In genomic region chr12:118854831-118855453, GRCm38 (mm10) we compare ENCODE assay signal across 8 mouse cellular contexts. TPM values are rescaled to one million over a fixed set of nuclear protein-coding genes. Genes with fewer than 3 reads are reported as not detected.
DNase-seq lines count a peak whose midpoint lies in the region; ATAC-seq and TF ChIP-seq lines count a peak whose summit lies in the region.

No protein-coding gene starts in this region.

- peak overlapping the region; percentile 65 for H3K4me2 ChIP-seq in lung, embryonic 14.5 days

- TF ChIP-seq POLR2A in olfactory bulb, adult 2 months (IDR thresholded peaks at IDR 0.05; ENCODE audit: insufficient read depth, low read depth, low read length) = 0 out of 2 replicates have a peak, but pooled peaks have one; percentile 21

- peak overlapping the region; percentile 36 for H3K4me3 ChIP-seq in lung, embryonic 14.5 days (ENCODE audit: low read depth, low read length)
- peak overlapping the region; percentile 58 for H3K4me3 ChIP-seq in olfactory bulb, adult 2 months (ENCODE audit: insufficient read depth, low read depth, low read length)

- no peaks in the 10 kb centered on the region for H3K9me3 ChIP-seq in lung, embryonic 14.5 days (ENCODE audit: low read depth, low read length)

- peak; percentile 56 for ATAC-seq in CD4-positive, CD25-positive, alpha-beta regulatory T cell, adult 4 months
- peak; percentile 98 for ATAC-seq in lung, embryonic 14.5 days (ENCODE audit: insufficient read depth)

- H3K27ac ChIP-seq in lung, embryonic 14.5 days (ENCODE audit: low read depth) = no peak overlapping the region
- H3K27ac ChIP-seq in olfactory bulb, adult 2 months (ENCODE audit: insufficient read depth, low read depth, low read length) = peak overlapping the region; percentile 99

- H3K27me3 ChIP-seq in lung, embryonic 14.5 days (ENCODE audit: insufficient read depth, low read length) = peaks cover 55% of the 10 kb centered on the region

- intact Hi-C loops in heart, postnatal 10 days (cut with DNase I) = loop anchor here (1.0 to 10.0 kb wide), 6 partner anchors 398 to 1470 kb away; partner anchors contain the start of genes Dnah11 and Sp4

- no peaks in the 10 kb centered on the region for H3K4me1 ChIP-seq in lung, embryonic 14.5 days (ENCODE audit: insufficient read depth)
- H3K4me1 ChIP-seq in olfactory bulb, adult 2 months (ENCODE audit: control insufficient read depth, insufficient read depth, low read length) = no peaks in the 10 kb centered on the region; the same call in 1 of the 2 replicates

- no peaks in the 10 kb centered on the region for H3K36me3 ChIP-seq in lung, embryonic 14.5 days (ENCODE audit: insufficient read depth)

- H3K9ac ChIP-seq in lung, embryonic 14.5 days = 0 out of 2 replicates have a peak overlapping the region, but pooled peaks have one; percentile 16

- peak; percentile 94 for TF ChIP-seq CTCF in lung, embryonic 14.5 days (IDR thresholded peaks at IDR 0.05; ENCODE audit: low read depth)
- peak; percentile 69 for TF ChIP-seq CTCF in olfactory bulb, adult 2 months (IDR thresholded peaks at IDR 0.05; ENCODE audit: insufficient read depth, low read depth, low read length)

- WGBS in lung, embryonic 14.5 days = 1% methylated on average over 34 of the region's 34 CpGs
- 1% methylated on average over 34 of the region's 34 CpGs for WGBS in olfactory bulb, adult 2 months

- peak; percentile 76 for DNase-seq in adrenal gland, adult 2 months
- DNase-seq in embryo, embryonic 9.5 days (ENCODE audit: extremely low spot score) = peak; percentile 91
- DNase-seq in heart, postnatal 10 days = peak; percentile 72 to 76
- peak; percentile 50 to 81 for DNase-seq in kidney, postnatal 36 days
- DNase-seq in lung, embryonic 14.5 days = peak; percentile 90
- peak; percentile 43 to 60 for DNase-seq in urinary bladder, postnatal 36 days (ENCODE audit: low spot score in 2 of 2)

RNA-seq across cellular contexts. Expression of gene Sp8, which starts 8.8 kb away (rescaled TPM):
- not detected for polyA plus RNA-seq in CD4-positive, CD25-positive, alpha-beta regulatory T cell, adult 4 months (2017; shearing (Covaris generic))
- total RNA-seq in adrenal gland, adult 2 months (2021) = not detected
- not detected in 2 replicates for polyA plus RNA-seq in adrenal gland, adult 2 months (2012; rRNA removed)
- not detected for total RNA-seq in heart, postnatal 10 days (2021)
- not detected in 2 replicates for polyA plus RNA-seq in lung, embryonic 14.5 days (2014; fragmentation: Nextera tagmentation; extraction: Ambion mirVana)
- not detected in 2 replicates for polyA plus RNA-seq in olfactory bulb, adult 2 months (2012; ENCODE audit: insufficient read depth, insufficient read length, low replicate concordance, missing spikeins)
